Mouse (Mus musculus) monocyte, adult 5-6 weeks (primary cell): Measurements from ENCODE around the gene Gm44511. TPM values are rescaled to one million over a fixed set of nuclear protein-coding genes. Genes with fewer than 3 reads are reported as not detected.
"Not testable (repeated sequence)": the region's sequence is repeated elsewhere in the genome, so short reads cannot be mapped to it uniquely, and the experiment has no call there.

ENCODE experiments used
- ATAC-seq: fragments of 153-309, 156-312 bp; replicated peaks from 2 replicates; pipeline ENCODE4 v1.8.0; 2017; ENCODE audit warnings: mild to moderate bottlenecking; ENCODE audit not compliant: low TSS enrichment, insufficient number of reproducible peaks, severe bottlenecking, poor library complexity, low FRiP score
- total RNA-seq: library from RNA; stranded (forward); fragments of 200-1000, 200-491, 200-594 nt; gene quantifications from 3 replicates; pipeline ENCODE4 v1.2.3, GENCODE M21; 2017

The Gm44511 gene
- total RNA-seq, 1 experiment from 2014 or later = 0.57 TPM

GRCm38 (mm10) chr6:128842945-128843478 is 16.9 kb upstream of the Gm44511 start:
- ATAC-seq = peak; percentile 58

GRCm38 (mm10) chr6:128842356-128842944 is 16.3 kb upstream of the Gm44511 start:
- no peak for ATAC-seq

GRCm38 (mm10) chr6:128841327-128842089 is 15.4 kb upstream of the Gm44511 start:
- ATAC-seq = no peak

GRCm38 (mm10) chr6:128840669-128841068 is 14.6 kb upstream of the Gm44511 start:
- ATAC-seq = not testable (repeated sequence)

GRCm38 (mm10) chr6:128839921-128840320 is 13.8 kb upstream of the Gm44511 start:
- ATAC-seq = no peak

- ATAC-seq = peak; percentile 60
These were observed 13.2 kb upstream of the Gm44511 start for GRCm38 (mm10) chr6:128839266-128839771.

GRCm38 (mm10) chr6:128838342-128839265 is 12.5 kb upstream of the Gm44511 start:
- ATAC-seq = no peak

GRCm38 (mm10) chr6:128837454-128838341 is 11.6 kb upstream of the Gm44511 start:
- no peak for ATAC-seq

GRCm38 (mm10) chr6:128836955-128837334 is 10.8 kb upstream of the Gm44511 start:
- ATAC-seq = no peak

- no peak for ATAC-seq
These were observed 10.3 kb upstream of the Gm44511 start for GRCm38 (mm10) chr6:128836191-128836954.

GRCm38 (mm10) chr6:128835571-128835970 is 9.5 kb upstream of the Gm44511 start:
- ATAC-seq = no peak

- ATAC-seq = 0 out of 2 replicates have a peak, but pooled peaks have one; percentile 34
These were observed 6.9 kb upstream of the Gm44511 start for GRCm38 (mm10) chr6:128833046-128833445.

- no peak for ATAC-seq
These were observed 3.7 kb upstream of the Gm44511 start for GRCm38 (mm10) chr6:128829837-128830236.

GRCm38 (mm10) chr6:128826781-128827180 is 666 bp upstream of the Gm44511 start:
- ATAC-seq = no peak

GRCm38 (mm10) chr6:128818083-128818802 is 7.9 kb downstream of the Gm44511 start:
- no peak for ATAC-seq

- ATAC-seq = peak; percentile 61
These were observed 17.6 kb downstream of the Gm44511 start for GRCm38 (mm10) chr6:128808532-128808931.

- ATAC-seq = no peak
These were observed 19.1 kb downstream of the Gm44511 start for GRCm38 (mm10) chr6:128807021-128807420.
